Mouse (Mus musculus): ENCODE measurements around the gene Fhl2. TPM values are rescaled to one million over a fixed set of nuclear protein-coding genes. Genes with fewer than 3 reads are reported as not detected.
"Not testable (repeated sequence)": the region's sequence is repeated elsewhere in the genome, so short reads cannot be mapped to it uniquely, and the experiment has no call there.

Gene Fhl2
- polyA plus RNA-seq, 1 experiment from 2014 or later = 58.4 TPM

- no peak overlapping the region for H3K4me2 ChIP-seq (ENCODE audit: low read depth, low read length)
- no peaks in the 10 kb centered on the region for H3K27me3 ChIP-seq (replicated peaks; ENCODE audit: control insufficient read depth, insufficient read depth, low read length)
- no peaks in the 10 kb centered on the region for H3K9me3 ChIP-seq (ENCODE audit: control insufficient read depth, low read length)
- H3K9ac ChIP-seq (ENCODE audit: low read depth, low read length) = no peak overlapping the region
- H3K36me3 ChIP-seq (ENCODE audit: control insufficient read depth, insufficient read depth, low read length) = no peaks in the 10 kb centered on the region
- no peak overlapping the region for H3K27ac ChIP-seq (ENCODE audit: low read length)
- peaks cover 10% of the 10 kb centered on the region; the same call in 1 of the 2 replicates for H3K4me1 ChIP-seq (ENCODE audit: control insufficient read depth, insufficient read depth, low read length)
- no peak overlapping the region for H3K4me3 ChIP-seq (ENCODE audit: low read length)
- WGBS = 88% methylated on average over 8 of the region's 8 CpGs
- no peak for ATAC-seq
Measured at GRCm38 (mm10) chr1:43144338-43144906, 52.4 kb downstream of the Fhl2 start.

GRCm38 (mm10) chr1:43143791-43144190 lies 53.0 kb downstream of the Fhl2 start:
- H3K4me2 ChIP-seq (ENCODE audit: low read depth, low read length) = no peak overlapping the region

GRCm38 (mm10) chr1:43143284-43143683 lies 53.5 kb downstream of the Fhl2 start:
- no peak overlapping the region for H3K4me2 ChIP-seq (ENCODE audit: low read depth, low read length)

More at GRCm38 (mm10) chr1:43143791-43144190, 53.0 kb downstream of the Fhl2 start:
- no peak overlapping the region for H3K27ac ChIP-seq (ENCODE audit: low read length)
- H3K36me3 ChIP-seq (ENCODE audit: control insufficient read depth, insufficient read depth, low read length) = no peaks in the 10 kb centered on the region
- H3K27me3 ChIP-seq (replicated peaks; ENCODE audit: control insufficient read depth, insufficient read depth, low read length) = no peaks in the 10 kb centered on the region
- H3K9me3 ChIP-seq (ENCODE audit: control insufficient read depth, low read length) = no peaks in the 10 kb centered on the region
- H3K4me1 ChIP-seq (ENCODE audit: control insufficient read depth, insufficient read depth, low read length) = peaks cover 10% of the 10 kb centered on the region; the same call in 1 of the 2 replicates
- no peak overlapping the region for H3K9ac ChIP-seq (ENCODE audit: low read depth, low read length)
- H3K4me3 ChIP-seq (ENCODE audit: low read length) = no peak overlapping the region
- ATAC-seq = no peak
- WGBS = 90% methylated on average over 4 of the region's 4 CpGs

GRCm38 (mm10) chr1:43142849-43143248 lies 53.9 kb downstream of the Fhl2 start:
- Histone ChIP-seq H3K9me3 (ENCODE audit: control insufficient read depth, low read length) (no peaks in the 10 kb centered on the region), H3K4me1 (ENCODE audit: control insufficient read depth, insufficient read depth, low read length) (peaks cover 10% of the 10 kb centered on the region; the same call in 1 of the 2 replicates), H3K36me3 (ENCODE audit: control insufficient read depth, insufficient read depth, low read length) (no peaks in the 10 kb centered on the region), H3K27me3 (replicated peaks; ENCODE audit: control insufficient read depth, insufficient read depth, low read length) (no peaks in the 10 kb centered on the region), H3K9ac (ENCODE audit: low read depth, low read length) (no peak overlapping the region), H3K27ac (ENCODE audit: low read length) (no peak overlapping the region), H3K4me3 (ENCODE audit: low read length) (no peak overlapping the region), H3K4me2 (ENCODE audit: low read depth, low read length) (no peak overlapping the region)
- ATAC-seq = no peak
- WGBS = 79% methylated on average over 6 of the region's 6 CpGs

More at GRCm38 (mm10) chr1:43143284-43143683, 53.5 kb downstream of the Fhl2 start:
- Histone ChIP-seq H3K9ac (ENCODE audit: low read depth, low read length) (no peak overlapping the region), H3K27ac (ENCODE audit: low read length) (no peak overlapping the region), H3K27me3 (replicated peaks; ENCODE audit: control insufficient read depth, insufficient read depth, low read length) (no peaks in the 10 kb centered on the region), H3K4me1 (ENCODE audit: control insufficient read depth, insufficient read depth, low read length) (peaks cover 10% of the 10 kb centered on the region; the same call in 1 of the 2 replicates), H3K36me3 (ENCODE audit: control insufficient read depth, insufficient read depth, low read length) (no peaks in the 10 kb centered on the region), H3K4me3 (ENCODE audit: low read length) (no peak overlapping the region), H3K9me3 (ENCODE audit: control insufficient read depth, low read length) (no peaks in the 10 kb centered on the region)
- no peak for ATAC-seq
- 81% methylated on average over 4 of the region's 4 CpGs for WGBS

- Histone ChIP-seq H3K9ac (ENCODE audit: low read depth, low read length) (no peak overlapping the region), H3K36me3 (ENCODE audit: control insufficient read depth, insufficient read depth, low read length) (peaks cover 5% of the 10 kb centered on the region; the same call in 1 of the 2 replicates), H3K9me3 (ENCODE audit: control insufficient read depth, low read length) (no peaks in the 10 kb centered on the region), H3K4me3 (ENCODE audit: low read length) (no peak overlapping the region), H3K4me1 (ENCODE audit: control insufficient read depth, insufficient read depth, low read length) (peaks cover 10% of the 10 kb centered on the region; the same call in 1 of the 2 replicates), H3K4me2 (ENCODE audit: low read depth, low read length) (no peak overlapping the region), H3K27ac (ENCODE audit: low read length) (peak overlapping the region; percentile 17; the same call in 1 of the 2 replicates), H3K27me3 (replicated peaks; ENCODE audit: control insufficient read depth, insufficient read depth, low read length) (no peaks in the 10 kb centered on the region)
- no peak for ATAC-seq
- 65% methylated on average over 11 of the region's 11 CpGs for whole genome bisulfite sequencing
Measured at GRCm38 (mm10) chr1:43141555-43141961, 55.2 kb downstream of the Fhl2 start.

GRCm38 (mm10) chr1:43139587-43140266 lies 57.1 kb downstream of the Fhl2 start:
- peaks cover 5% of the 10 kb centered on the region; the same call in 1 of the 2 replicates for H3K36me3 ChIP-seq (ENCODE audit: control insufficient read depth, insufficient read depth, low read length)
- no peaks in the 10 kb centered on the region for H3K9me3 ChIP-seq (ENCODE audit: control insufficient read depth, low read length)
- no peak overlapping the region for H3K9ac ChIP-seq (ENCODE audit: low read depth, low read length)
- WGBS = 54% methylated on average over 8 of the region's 8 CpGs
- H3K27ac ChIP-seq (ENCODE audit: low read length) = no peak overlapping the region
- no peak overlapping the region for H3K4me3 ChIP-seq (ENCODE audit: low read length)
- H3K27me3 ChIP-seq (replicated peaks; ENCODE audit: control insufficient read depth, insufficient read depth, low read length) = no peaks in the 10 kb centered on the region
- peak; percentile 75 for ATAC-seq
- peaks cover 8% of the 10 kb centered on the region; the same call in 1 of the 2 replicates for H3K4me1 ChIP-seq (ENCODE audit: control insufficient read depth, insufficient read depth, low read length)
- no peak overlapping the region for H3K4me2 ChIP-seq (ENCODE audit: low read depth, low read length)

- Histone ChIP-seq H3K36me3 (ENCODE audit: control insufficient read depth, insufficient read depth, low read length) (peaks cover 5% of the 10 kb centered on the region; the same call in 1 of the 2 replicates), H3K27ac (ENCODE audit: low read length) (no peak overlapping the region), H3K27me3 (replicated peaks; ENCODE audit: control insufficient read depth, insufficient read depth, low read length) (no peaks in the 10 kb centered on the region), H3K9me3 (ENCODE audit: control insufficient read depth, low read length) (no peaks in the 10 kb centered on the region), H3K4me1 (ENCODE audit: control insufficient read depth, insufficient read depth, low read length) (peaks cover 6% of the 10 kb centered on the region; the same call in 1 of the 2 replicates), H3K4me2 (ENCODE audit: low read depth, low read length) (no peak overlapping the region), H3K4me3 (ENCODE audit: low read length) (no peak overlapping the region), H3K9ac (ENCODE audit: low read depth, low read length) (no peak overlapping the region)
- no peak for ATAC-seq
- 77% methylated on average over 15 of the region's 15 CpGs for WGBS
Measured at GRCm38 (mm10) chr1:43138268-43138812, 58.4 kb downstream of the Fhl2 start.

DNA sequence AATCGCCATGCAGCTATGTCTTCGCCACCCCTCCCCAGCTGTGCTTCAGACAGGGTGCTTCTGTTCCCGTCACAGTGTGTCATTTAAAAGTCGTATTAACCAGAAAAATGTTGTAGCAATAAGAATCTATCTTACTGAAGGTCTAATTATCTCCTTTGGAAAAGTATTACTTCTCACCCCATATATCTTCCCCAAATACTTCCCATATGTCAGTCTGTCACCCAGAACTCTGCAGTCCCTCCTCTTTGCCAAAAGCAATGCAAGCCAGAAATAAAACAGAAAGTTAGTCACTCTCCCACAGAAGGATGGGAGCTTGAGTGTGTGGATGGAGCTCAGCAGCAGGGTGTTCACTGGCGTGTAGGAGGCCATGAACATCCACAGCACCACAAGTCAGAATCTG lies 59.5 kb downstream of the Fhl2 start:
- Histone ChIP-seq H3K4me2 (ENCODE audit: low read depth, low read length) (no peak overlapping the region), H3K4me1 (ENCODE audit: control insufficient read depth, insufficient read depth, low read length) (peaks cover 6% of the 10 kb centered on the region; the same call in 1 of the 2 replicates), H3K36me3 (ENCODE audit: control insufficient read depth, insufficient read depth, low read length) (peaks cover 5% of the 10 kb centered on the region; the same call in 1 of the 2 replicates), H3K27me3 (replicated peaks; ENCODE audit: control insufficient read depth, insufficient read depth, low read length) (no peaks in the 10 kb centered on the region), H3K9ac (ENCODE audit: low read depth, low read length) (no peak overlapping the region), H3K4me3 (ENCODE audit: low read length) (no peak overlapping the region), H3K27ac (ENCODE audit: low read length) (no peak overlapping the region), H3K9me3 (ENCODE audit: control insufficient read depth, low read length) (no peaks in the 10 kb centered on the region)
- ATAC-seq = no peak
- 94% methylated on average over 5 of the region's 5 CpGs for WGBS

DNA sequence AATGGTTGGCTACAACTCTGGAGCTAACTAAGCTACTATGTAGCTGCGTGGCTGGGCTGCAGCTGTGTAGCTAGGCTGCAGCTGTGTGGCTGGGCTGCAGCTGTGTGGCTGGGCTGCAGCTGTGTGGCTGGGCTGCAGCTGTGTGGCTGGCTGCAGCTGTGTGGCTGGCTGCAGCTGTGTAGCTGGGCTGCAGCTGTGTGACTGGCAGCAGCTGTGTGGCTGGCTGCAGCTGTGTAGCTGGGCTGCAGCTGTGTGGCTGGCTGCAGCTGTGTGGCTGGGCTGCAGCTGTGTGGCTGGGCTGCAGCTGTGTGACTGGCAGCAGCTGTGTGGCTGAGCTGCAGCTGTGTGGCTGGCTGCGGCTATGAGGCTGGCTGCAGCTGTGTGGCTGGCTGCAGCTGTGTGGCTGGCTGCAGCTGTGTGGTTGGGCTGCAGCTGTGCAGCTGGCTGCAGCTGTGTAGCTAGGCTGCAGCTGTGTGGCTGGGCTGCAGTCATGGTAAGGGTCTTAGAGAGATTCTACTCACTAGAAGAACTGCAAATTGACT lies 60.2 kb downstream of the Fhl2 start:
- not testable (repeated sequence) for H3K9me3 ChIP-seq (ENCODE audit: control insufficient read depth, low read length); ATAC-seq; H3K27ac ChIP-seq (ENCODE audit: low read length); H3K9ac ChIP-seq (ENCODE audit: low read depth, low read length); H3K4me2 ChIP-seq (ENCODE audit: low read depth, low read length); H3K4me1 ChIP-seq (ENCODE audit: control insufficient read depth, insufficient read depth, low read length); H3K27me3 ChIP-seq (replicated peaks; ENCODE audit: control insufficient read depth, insufficient read depth, low read length); H3K36me3 ChIP-seq (ENCODE audit: control insufficient read depth, insufficient read depth, low read length); H3K4me3 ChIP-seq (ENCODE audit: low read length)
- WGBS = 86% methylated on average over 2 of the region's 2 CpGs
